Comparison of ENCODE assay signal across 26 mouse cellular contexts in the genomic region with DNA sequence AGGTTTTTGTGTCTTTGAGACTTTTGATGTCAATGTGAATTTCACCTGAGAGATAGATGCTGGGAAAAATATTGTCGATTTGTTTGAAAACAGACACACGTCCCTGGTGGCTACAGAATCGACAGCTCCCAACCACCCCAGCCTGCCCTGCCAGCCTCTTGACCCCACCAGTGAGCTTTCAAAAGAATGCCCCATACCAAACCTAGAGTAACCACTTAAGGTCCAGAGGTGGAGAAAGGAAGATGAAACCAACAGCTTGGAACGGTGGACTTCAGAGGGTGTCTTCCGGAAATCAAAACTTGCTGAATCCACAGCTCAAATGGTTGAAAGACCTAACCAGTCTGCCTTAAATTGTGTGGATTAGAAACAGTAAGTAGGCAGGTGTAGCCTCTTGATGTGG. TPM values are rescaled to one million over a fixed set of nuclear protein-coding genes. Genes with fewer than 3 reads are reported as not detected.
"Had no signal": no experiment of that assay in that cellular context is flagged by ENCODE, and none has a peak within 500 bp of the region (broad histone marks: within the 10 kb centered on the region; RNA-seq: fewer than 3 reads in every experiment).

No protein-coding gene starts in this region.

- H3K4me2 ChIP-seq: lung, embryonic 14.5 days; midbrain, embryonic 12.5 days; neural tube, embryonic 13.5 days; neural tube, embryonic 15.5 days had no signal

- DNase-seq: lung, embryonic 14.5 days; lung, postnatal 10 days; lung, postnatal 4 days; midbrain, embryonic 14.5 days; retina, postnatal 1 day; right cerebral cortex, adult 18-20 months; right cerebral cortex, postnatal 25 days; right cerebral cortex, postnatal 4 days; spleen, adult 18-20 months; thymus, adult 18-20 months; thymus, postnatal 14 days; thymus, postnatal 36 days had no signal

- H3K27ac ChIP-seq: midbrain, embryonic 10.5 days; midbrain, embryonic 12.5 days; neural tube, embryonic 13.5 days; neural tube, embryonic 15.5 days had no signal

- H3K9me3 ChIP-seq: midbrain, embryonic 10.5 days; midbrain, embryonic 12.5 days; neural tube, embryonic 13.5 days; neural tube, embryonic 15.5 days had no signal

- H3K27me3 ChIP-seq: midbrain, embryonic 12.5 days; neural tube, embryonic 13.5 days; neural tube, embryonic 15.5 days had no signal

- H3K36me3 ChIP-seq: midbrain, embryonic 10.5 days; midbrain, embryonic 12.5 days; neural tube, embryonic 13.5 days; neural tube, embryonic 15.5 days had no signal

- H3K4me1 ChIP-seq: midbrain, embryonic 10.5 days; midbrain, embryonic 12.5 days; neural tube, embryonic 13.5 days; neural tube, embryonic 15.5 days had no signal

- H3K4me3 ChIP-seq: midbrain, embryonic 10.5 days; midbrain, embryonic 12.5 days; myocyte; neural tube, embryonic 13.5 days; neural tube, embryonic 15.5 days had no signal

- H3K9ac ChIP-seq: lung, embryonic 14.5 days; midbrain, embryonic 12.5 days; neural tube, embryonic 13.5 days; neural tube, embryonic 15.5 days had no signal

- ATAC-seq: midbrain, embryonic 16.5 days had no signal

RNA-seq across cellular contexts. Expression of a gene that starts 24.3 kb away (rescaled TPM):
- total RNA-seq: megakaryocyte-erythroid progenitor cell, adult 5-6 weeks had no signal
- polyA plus RNA-seq: lung, embryonic 14.5 days; midbrain, embryonic 12.5 days; myocyte; neural tube, embryonic 11.5 days; small intestine, adult 2 months had no signal

RNA-seq across cellular contexts. Expression of a gene that starts 28.0 kb away (rescaled TPM):
- total RNA-seq: megakaryocyte, adult 5-6 weeks; megakaryocyte-erythroid progenitor cell, adult 5-6 weeks had no signal
- polyA plus RNA-seq: lung, embryonic 14.5 days; lung, embryonic 16.5 days; midbrain, embryonic 10.5 days; midbrain, embryonic 12.5 days; midbrain, embryonic 14.5 days; midbrain, embryonic 16.5 days; myocyte; neural tube, embryonic 11.5 days; neural tube, embryonic 13.5 days; neural tube, embryonic 15.5 days; small intestine, adult 2 months; stomach, embryonic 14.5 days; stomach, embryonic 16.5 days; thymus, postnatal 0 days had no signal

RNA-seq across cellular contexts. Expression of a gene that starts 44.2 kb away (rescaled TPM):
- total RNA-seq: megakaryocyte, adult 5-6 weeks; megakaryocyte-erythroid progenitor cell, adult 5-6 weeks had no signal
- polyA plus RNA-seq: lung, embryonic 14.5 days; lung, embryonic 16.5 days; midbrain, embryonic 10.5 days; midbrain, embryonic 12.5 days; midbrain, embryonic 14.5 days; midbrain, embryonic 16.5 days; myocyte; neural tube, embryonic 11.5 days; neural tube, embryonic 13.5 days; small intestine, adult 2 months; stomach, embryonic 14.5 days; stomach, embryonic 16.5 days; thymus, postnatal 0 days had no signal
